Mouse (Mus musculus) heart, embryonic 15.5 days (tissue): ENCODE results near the gene Sardh. TPM values are rescaled to one million over a fixed set of nuclear protein-coding genes. Genes with fewer than 3 reads are reported as not detected.

Source experiments
- polyA plus RNA-seq: library from polyadenylated mRNA; unstranded; fragments of >200 nt; fragmentation: Nextera tagmentation; extraction: Ambion mirVana; gene quantifications from 2 replicates; pipeline ENCODE4 v1.2.1, GENCODE M21; 2015

Gene Sardh
- polyA plus RNA-seq, 1 experiment from 2014 or later, result 18.7 TPM

Other genes with a start within 250 kb of the Sardh start
- 35.4 and 48.3 TPM in 2 replicates for gene Cacfd1, start 238.4 kb downstream of the Sardh start, polyA plus RNA-seq
- 0.26 and 0.57 TPM in 2 replicates for gene Slc2a6, start 220.3 kb downstream of the Sardh start, polyA plus RNA-seq
- gene Mymk, start 176.2 kb downstream of the Sardh start, polyA plus RNA-seq, result 0.18 and 0.42 TPM in 2 replicates
- gene Adamtsl2, start 169.0 kb downstream of the Sardh start, polyA plus RNA-seq, result 12.3 and 13.8 TPM in 2 replicates
- 0.39 and 0.67 TPM in 2 replicates for gene Fam163b, start 105.8 kb downstream of the Sardh start, polyA plus RNA-seq
- 0.60 and 6.5 TPM in 2 replicates for gene Dbh, start 83.1 kb downstream of the Sardh start, polyA plus RNA-seq
- gene Vav2, start 178.7 kb upstream of the Sardh start, polyA plus RNA-seq, result 3.1 and 4.8 TPM in 2 replicates
- gene Brd3os, start 194.0 kb upstream of the Sardh start, polyA plus RNA-seq, result 3.0 and 4.8 TPM in 2 replicates